Mouse (Mus musculus) hindbrain, embryonic 15.5 days (tissue): ENCODE data around the gene Spats2l. TPM values are rescaled to one million over a fixed set of nuclear protein-coding genes. Genes with fewer than 3 reads are reported as not detected.
A peak's percentile ranks its signal among the peaks of the same experiment; 100 is the strongest.

ENCODE experiments used
- ATAC-seq: fragments of 200-750 bp; cut with Nextera tagmentation; 2 replicates; pipeline ENCODE4 v1.8.0; 2017; ENCODE audit warnings: low read depth, moderate number of reproducible peaks, moderate TSS enrichment; ENCODE audit not compliant: low FRiP score
- H3K27ac ChIP-seq: fragments of 300-500 bp; sonication (generic); replicated peaks from 2 replicates; pipeline ENCODE4 v1.5.1; 2015; ENCODE audit warnings: mild to moderate bottlenecking, inconsistent platforms
- H3K27me3 ChIP-seq: fragments of 300-500 bp; sonication (generic); 2 replicates; pipeline ENCODE4 v1.6.1; 2015; ENCODE audit warnings: control low read depth, inconsistent platforms
- H3K36me3 ChIP-seq: fragments of 300-500 bp; sonication (generic); 2 replicates; pipeline ENCODE4 v1.6.1; 2015; ENCODE audit warnings: control low read depth, inconsistent platforms
- H3K4me1 ChIP-seq: fragments of 300-500 bp; sonication (generic); replicated peaks from 2 replicates; pipeline ENCODE4 v1.6.1; 2015; ENCODE audit warnings: control low read depth, inconsistent platforms
- H3K4me2 ChIP-seq: fragments of 300-500 bp; sonication (generic); 2 replicates; pipeline ENCODE4 v1.6.1; 2015; ENCODE audit warnings: moderate library complexity, mild to moderate bottlenecking, inconsistent platforms
- H3K4me3 ChIP-seq: fragments of 300-500 bp; sonication (generic); 2 replicates; pipeline ENCODE4 v1.5.1; 2015; ENCODE audit warnings: mild to moderate bottlenecking, inconsistent platforms
- H3K9ac ChIP-seq: fragments of 300-500 bp; sonication (generic); 2 replicates; pipeline ENCODE4 v1.6.1; 2015; ENCODE audit warnings: inconsistent platforms
- H3K9me3 ChIP-seq: fragments of 300-500 bp; sonication (generic); 2 replicates; pipeline ENCODE4 v1.6.1; 2016; ENCODE audit warnings: control low read depth, inconsistent platforms
- WGBS: fragments of 180-500 bp; shearing (Covaris S2); methylation state at CpG from one replicate; pipeline ENCODE4 v1.1.7; 2015; 5-methylcytosine and 5-hydroxymethylcytosine counted together
- polyA plus RNA-seq: library from polyadenylated mRNA; unstranded; fragments of >200 nt; fragmentation: Nextera tagmentation; extraction: Ambion mirVana; gene quantifications from 2 replicates; pipeline ENCODE4 v1.2.1, GENCODE M21; 2015

The Spats2l gene
- polyA plus RNA-seq, 1 experiment from 2014 or later = 79.5 TPM

DNA sequence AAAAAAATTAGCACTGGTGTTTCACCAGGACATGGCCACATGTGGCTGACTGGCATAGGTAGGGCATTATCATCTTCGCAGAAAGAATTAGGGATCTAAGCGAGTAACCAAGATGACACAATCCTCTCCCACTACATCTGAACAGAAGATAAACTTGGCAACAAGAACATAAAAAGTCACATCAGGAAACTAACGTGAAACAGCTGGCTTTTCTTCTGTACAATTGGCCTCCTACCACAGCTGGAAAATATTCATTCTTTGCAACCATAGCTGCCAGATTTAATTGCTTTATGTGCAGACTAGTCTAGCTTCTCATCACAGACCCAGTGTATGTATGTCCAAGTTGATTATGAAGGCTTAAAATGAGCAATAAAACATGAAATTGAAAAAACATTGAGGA lies 131.9 kb downstream of the Spats2l start:
- Histone ChIP-seq H3K27me3 (no peaks in the 10 kb centered on the region), H3K27ac (no peak overlapping the region), H3K4me3 (no peak overlapping the region), H3K9me3 (no peaks in the 10 kb centered on the region), H3K4me2 (no peak overlapping the region), H3K9ac (no peak overlapping the region), H3K36me3 (peaks cover 13% of the 10 kb centered on the region), H3K4me1 (no peaks in the 10 kb centered on the region)
- WGBS = 86% methylated on average over 3 of the region's 3 CpGs
- no peak for ATAC-seq

DNA sequence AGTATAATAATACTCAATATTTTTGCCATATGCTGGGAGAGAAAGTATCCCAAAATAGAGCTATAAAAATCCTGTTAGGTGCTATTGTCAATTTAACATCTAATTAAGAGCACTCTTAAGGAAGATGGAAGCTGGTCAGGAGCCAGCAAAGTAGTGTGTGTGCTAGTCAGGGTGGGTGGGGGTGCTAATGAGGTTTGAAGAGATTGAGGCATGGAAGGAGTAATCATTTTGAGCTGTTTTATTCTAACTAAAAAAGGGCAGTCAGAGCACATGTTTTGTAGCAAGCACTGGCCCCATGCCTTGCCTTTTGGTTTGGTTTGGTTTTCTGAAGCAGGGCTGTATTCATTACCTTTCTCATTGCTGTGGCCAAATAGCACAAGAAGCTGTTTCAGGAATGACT lies 132.3 kb downstream of the Spats2l start:
- Histone ChIP-seq H3K4me1 (no peaks in the 10 kb centered on the region), H3K9ac (no peak overlapping the region), H3K9me3 (no peaks in the 10 kb centered on the region), H3K4me2 (no peak overlapping the region), H3K36me3 (peaks cover 13% of the 10 kb centered on the region), H3K27ac (no peak overlapping the region), H3K27me3 (no peaks in the 10 kb centered on the region), H3K4me3 (no peak overlapping the region)
- no peak for ATAC-seq

DNA sequence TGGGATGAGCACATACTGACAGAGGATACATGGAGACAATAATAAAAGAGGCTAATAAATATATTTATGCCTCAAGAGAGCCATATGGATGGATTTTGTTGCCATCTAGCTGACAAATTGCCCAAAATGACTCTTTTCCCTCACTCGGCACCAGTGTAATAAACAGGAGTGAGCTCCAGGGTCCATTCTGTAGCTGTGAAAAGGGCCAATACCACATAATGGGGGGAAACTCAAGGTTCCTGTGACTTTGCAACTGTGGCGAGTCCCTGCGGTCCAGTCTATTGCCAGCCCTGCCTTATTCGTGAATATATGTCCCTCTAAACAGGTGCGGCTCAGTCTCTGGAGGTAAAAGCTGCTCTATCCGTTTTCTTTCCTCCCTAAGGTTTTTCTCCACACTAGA lies 137.6 kb downstream of the Spats2l start:
- Histone ChIP-seq H3K4me3 (no peak overlapping the region), H3K27ac (no peak overlapping the region), H3K4me1 (peaks cover 4% of the 10 kb centered on the region; the same call in 1 of the 2 replicates), H3K27me3 (no peaks in the 10 kb centered on the region), H3K4me2 (no peak overlapping the region), H3K9ac (no peak overlapping the region), H3K36me3 (no peaks in the 10 kb centered on the region; the same call in 1 of the 2 replicates), H3K9me3 (no peaks in the 10 kb centered on the region)
- 71% methylated on average over 6 of the region's 6 CpGs for WGBS
- ATAC-seq = no peak

DNA sequence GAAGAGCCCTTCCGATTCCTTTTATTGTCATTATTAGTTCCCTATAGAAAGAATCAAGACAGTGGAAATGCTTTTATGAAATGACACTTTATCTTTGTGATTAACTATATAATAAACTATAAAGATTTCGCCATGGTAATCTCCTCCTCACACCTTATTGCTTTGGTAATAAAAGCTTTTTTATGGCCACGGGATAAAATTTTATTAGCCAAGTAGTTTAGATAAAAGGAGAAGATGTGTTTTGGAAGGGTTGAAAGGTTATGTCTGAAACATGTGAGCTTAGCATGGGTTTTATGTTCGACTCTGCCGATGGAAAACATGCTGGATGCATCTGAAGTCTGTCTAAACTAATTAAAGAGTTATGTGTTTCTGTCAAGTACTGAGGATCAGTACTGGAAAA lies 143.4 kb downstream of the Spats2l start:
- ATAC-seq = no peak
- Histone ChIP-seq H3K9me3 (no peaks in the 10 kb centered on the region), H3K4me2 (no peak overlapping the region), H3K27me3 (no peaks in the 10 kb centered on the region), H3K36me3 (0 out of 2 replicates have a peak, but pooled peaks cover 5% of the 10 kb centered on the region), H3K9ac (no peak overlapping the region), H3K4me3 (no peak overlapping the region), H3K4me1 (no peaks in the 10 kb centered on the region), H3K27ac (no peak overlapping the region)
- 88% methylated on average over 5 of the region's 5 CpGs for WGBS

DNA sequence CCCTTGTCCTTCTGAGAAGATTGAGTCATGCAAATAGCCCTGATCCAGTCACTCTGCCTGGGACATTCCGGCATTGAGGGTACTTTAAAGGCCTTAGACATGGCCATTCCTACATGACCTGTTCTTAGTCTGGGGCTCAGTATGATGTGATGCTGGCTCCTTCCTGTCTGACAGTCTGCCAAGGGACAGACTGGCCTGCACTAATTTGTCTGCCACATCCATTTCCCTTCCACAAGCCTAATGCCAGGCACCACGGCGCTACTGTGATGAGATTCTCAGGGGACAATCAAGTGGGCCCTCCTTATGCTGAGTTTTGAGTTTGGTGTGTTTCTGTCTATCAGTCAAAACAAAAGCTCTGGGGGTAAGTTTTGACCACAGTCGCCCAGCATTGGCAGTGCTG lies 144.6 kb downstream of the Spats2l start:
- no peaks in the 10 kb centered on the region for H3K9me3 ChIP-seq
- ATAC-seq = no peak
- 78% methylated on average over 4 of the region's 4 CpGs for WGBS
- no peaks in the 10 kb centered on the region for H3K4me1 ChIP-seq
- no peak overlapping the region for H3K4me3 ChIP-seq
- no peak overlapping the region for H3K27ac ChIP-seq
- H3K9ac ChIP-seq = no peak overlapping the region
- H3K27me3 ChIP-seq = no peaks in the 10 kb centered on the region
- no peak overlapping the region for H3K4me2 ChIP-seq
- peaks cover 9% of the 10 kb centered on the region for H3K36me3 ChIP-seq

DNA sequence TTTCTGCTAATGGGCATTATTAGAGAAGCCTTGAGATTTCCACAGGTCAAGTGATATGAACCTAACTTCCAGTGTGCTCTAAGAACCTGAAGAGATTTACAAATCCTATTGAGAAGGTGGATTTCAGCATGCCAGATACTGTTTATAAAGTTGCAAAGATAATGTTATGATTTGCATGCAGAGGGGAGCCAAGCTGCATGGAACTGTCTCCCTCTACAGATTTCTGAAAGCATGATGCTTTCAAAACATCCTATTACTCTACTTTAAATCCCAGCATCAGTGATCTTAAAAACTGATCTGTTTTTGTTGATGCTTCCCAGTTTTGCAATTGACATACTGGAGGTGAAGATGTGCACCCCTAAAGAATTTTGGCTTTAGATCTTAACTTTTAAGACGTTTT lies 160.3 kb downstream of the Spats2l start:
- 37% methylated on average over 1 of the region's 1 CpGs for WGBS

DNA sequence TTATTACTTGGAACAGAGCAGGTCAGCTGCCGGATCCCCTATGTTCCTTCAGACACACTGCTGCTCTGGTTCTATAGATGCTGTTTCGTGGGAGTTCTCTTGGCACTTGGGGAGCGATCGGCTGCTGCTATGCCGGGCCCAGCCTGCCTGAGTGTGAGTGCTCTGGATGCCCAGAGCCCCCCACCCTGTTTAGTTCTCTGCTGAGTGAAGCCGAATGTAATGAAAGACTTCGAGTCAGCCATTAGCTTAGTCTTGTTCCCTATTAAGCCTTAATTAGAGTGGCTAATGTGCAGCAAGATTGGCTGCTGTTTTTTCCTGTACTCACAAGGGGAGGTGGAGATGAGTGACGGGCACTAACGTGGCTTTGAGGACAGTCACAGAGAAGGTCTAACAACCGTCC lies 166.7 kb downstream of the Spats2l start:
- no peaks in the 10 kb centered on the region for H3K9me3 ChIP-seq
- no peak overlapping the region for H3K4me2 ChIP-seq
- no peak overlapping the region for H3K9ac ChIP-seq
- H3K27me3 ChIP-seq = no peaks in the 10 kb centered on the region
- no peak overlapping the region for H3K4me3 ChIP-seq
- 0 out of 2 replicates have a peak, but pooled peaks cover 5% of the 10 kb centered on the region for H3K4me1 ChIP-seq
- no peak overlapping the region for H3K27ac ChIP-seq
- H3K36me3 ChIP-seq = peaks cover 9% of the 10 kb centered on the region
- peak; percentile 46 for ATAC-seq
- WGBS = 42% methylated on average over 10 of the region's 10 CpGs

More for the DNA sequence above, 160.3 kb downstream of the Spats2l start:
- H3K9ac ChIP-seq = no peak overlapping the region
- H3K36me3 ChIP-seq = 0 out of 2 replicates have a peak, but pooled peaks cover 3% of the 10 kb centered on the region
- no peak overlapping the region for H3K4me2 ChIP-seq
- no peaks in the 10 kb centered on the region for H3K27me3 ChIP-seq
- no peaks in the 10 kb centered on the region for H3K9me3 ChIP-seq
- H3K4me3 ChIP-seq = no peak overlapping the region
- no peak overlapping the region for H3K27ac ChIP-seq
- H3K4me1 ChIP-seq = no peaks in the 10 kb centered on the region
- no peak for ATAC-seq

DNA sequence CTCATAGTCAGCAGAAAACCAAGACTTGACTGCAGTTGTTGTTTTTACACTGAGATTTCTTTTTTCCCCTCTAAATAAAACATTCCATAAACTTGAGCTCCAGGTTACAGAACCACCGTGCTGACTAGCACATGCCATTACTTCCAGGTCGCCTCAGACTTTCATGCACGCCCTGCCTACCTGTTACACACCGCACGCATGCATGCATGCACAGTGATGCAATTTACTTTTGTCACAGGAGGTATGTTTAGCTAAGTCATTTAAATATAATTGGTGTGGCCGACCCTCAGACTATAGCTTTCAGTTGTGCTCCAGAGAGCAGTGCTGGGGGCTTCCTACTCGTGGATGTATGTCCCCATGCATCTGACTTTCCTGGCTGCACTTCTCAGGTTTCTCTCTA lies 167.1 kb downstream of the Spats2l start:
- Histone ChIP-seq H3K4me1 (0 out of 2 replicates have a peak, but pooled peaks cover 5% of the 10 kb centered on the region), H3K9ac (no peak overlapping the region), H3K4me2 (no peak overlapping the region), H3K9me3 (no peaks in the 10 kb centered on the region), H3K27ac (no peak overlapping the region), H3K4me3 (no peak overlapping the region), H3K27me3 (no peaks in the 10 kb centered on the region), H3K36me3 (peaks cover 9% of the 10 kb centered on the region)
- 0 out of 2 replicates have a peak, but pooled peaks have one; percentile 29 for ATAC-seq
- 56% methylated on average over 7 of the region's 7 CpGs for WGBS

DNA sequence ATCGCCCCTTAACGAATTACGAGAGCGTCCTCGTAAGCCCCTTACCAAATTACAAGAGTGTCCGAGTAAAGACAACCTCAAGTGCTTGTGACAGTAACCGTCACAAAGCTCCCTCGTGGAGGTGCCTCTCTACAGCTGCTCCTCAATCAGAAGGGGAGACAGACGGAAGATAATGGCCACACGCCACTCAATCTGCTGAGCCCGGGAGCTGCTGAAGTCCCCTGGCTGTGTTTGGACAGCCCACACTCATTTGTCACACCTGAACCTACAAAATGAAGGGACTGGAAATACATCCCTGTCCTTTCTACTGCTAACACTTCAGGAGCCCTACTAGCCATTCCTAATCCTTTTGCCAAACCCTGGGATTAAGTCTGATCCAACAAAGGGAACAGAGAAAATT lies 167.8 kb downstream of the Spats2l start:
- Histone ChIP-seq H3K9ac (no peak overlapping the region), H3K27me3 (no peaks in the 10 kb centered on the region), H3K9me3 (no peaks in the 10 kb centered on the region), H3K36me3 (peaks cover 9% of the 10 kb centered on the region), H3K4me3 (no peak overlapping the region), H3K27ac (no peak overlapping the region), H3K4me2 (no peak overlapping the region), H3K4me1 (0 out of 2 replicates have a peak, but pooled peaks cover 5% of the 10 kb centered on the region)
- WGBS = 54% methylated on average over 11 of the region's 11 CpGs
- ATAC-seq = no peak

DNA sequence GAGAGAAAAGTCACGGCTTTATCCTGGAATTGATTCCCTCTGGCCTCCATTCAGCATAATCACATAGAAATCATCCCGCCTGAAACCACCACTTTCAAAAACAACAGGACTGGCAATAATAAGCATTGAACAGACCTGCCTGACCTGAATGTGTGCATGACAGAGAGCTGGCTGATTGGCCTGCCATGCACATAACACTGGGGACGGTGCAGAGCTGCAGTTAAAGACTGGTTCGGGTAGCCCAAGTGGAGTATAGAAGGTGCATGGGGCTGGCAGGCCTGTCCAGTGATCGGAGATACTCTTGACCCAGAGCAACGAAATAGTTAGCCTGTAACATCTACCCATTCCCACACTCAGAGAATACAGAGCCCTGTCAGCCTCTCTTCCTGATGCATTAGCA lies 168.3 kb downstream of the Spats2l start:
- Histone ChIP-seq H3K4me3 (no peak overlapping the region), H3K27me3 (no peaks in the 10 kb centered on the region), H3K27ac (no peak overlapping the region), H3K9ac (no peak overlapping the region), H3K36me3 (peaks cover 9% of the 10 kb centered on the region), H3K4me2 (no peak overlapping the region), H3K4me1 (0 out of 2 replicates have a peak, but pooled peaks cover 5% of the 10 kb centered on the region), H3K9me3 (no peaks in the 10 kb centered on the region)
- WGBS = 70% methylated on average over 6 of the region's 6 CpGs
- ATAC-seq = no peak

DNA sequence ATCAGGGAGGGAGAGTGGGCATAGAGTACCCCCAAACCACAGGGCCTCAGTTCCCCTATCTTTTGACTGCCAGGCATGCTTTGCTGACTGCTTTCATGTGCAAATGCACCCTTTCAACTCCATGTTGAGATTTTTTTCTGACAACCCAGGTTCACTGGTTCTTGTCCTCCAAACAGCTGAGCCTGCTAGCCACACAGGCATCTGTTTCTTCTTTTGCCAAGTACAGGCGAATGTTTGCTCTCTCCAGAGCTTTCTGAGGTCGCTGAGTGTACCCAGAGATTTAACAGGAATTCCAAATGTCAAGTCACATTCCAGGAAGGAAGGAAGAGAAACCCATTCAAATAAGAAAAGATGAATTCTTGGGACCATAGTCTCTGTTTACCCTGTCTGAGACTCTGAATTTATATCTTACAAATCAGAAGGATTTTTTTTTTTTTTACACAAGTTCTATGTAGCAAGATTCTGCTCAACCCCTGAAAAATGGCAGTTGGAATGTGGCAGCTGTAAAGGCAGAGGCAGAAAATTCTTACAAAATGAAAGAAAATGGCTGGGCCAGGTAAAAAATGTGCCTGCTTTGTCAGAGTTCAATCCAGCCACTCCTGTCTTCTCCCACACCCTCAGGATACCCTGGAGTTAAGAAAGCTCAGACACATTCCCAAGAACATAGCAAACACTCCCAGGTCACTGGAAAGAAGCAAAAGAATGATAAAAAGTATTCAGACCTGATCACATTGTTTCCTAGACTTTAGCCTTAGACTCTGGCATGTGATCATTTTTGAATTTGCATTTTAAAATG lies 173.8 kb downstream of the Spats2l start:
- Histone ChIP-seq H3K4me3 (no peak overlapping the region), H3K36me3 (peaks cover 7% of the 10 kb centered on the region), H3K27me3 (no peaks in the 10 kb centered on the region), H3K9ac (no peak overlapping the region), H3K9me3 (no peaks in the 10 kb centered on the region), H3K4me1 (no peaks in the 10 kb centered on the region), H3K27ac (no peak overlapping the region), H3K4me2 (no peak overlapping the region)
- 37% methylated on average over 2 of the region's 2 CpGs for WGBS
- no peak for ATAC-seq

DNA sequence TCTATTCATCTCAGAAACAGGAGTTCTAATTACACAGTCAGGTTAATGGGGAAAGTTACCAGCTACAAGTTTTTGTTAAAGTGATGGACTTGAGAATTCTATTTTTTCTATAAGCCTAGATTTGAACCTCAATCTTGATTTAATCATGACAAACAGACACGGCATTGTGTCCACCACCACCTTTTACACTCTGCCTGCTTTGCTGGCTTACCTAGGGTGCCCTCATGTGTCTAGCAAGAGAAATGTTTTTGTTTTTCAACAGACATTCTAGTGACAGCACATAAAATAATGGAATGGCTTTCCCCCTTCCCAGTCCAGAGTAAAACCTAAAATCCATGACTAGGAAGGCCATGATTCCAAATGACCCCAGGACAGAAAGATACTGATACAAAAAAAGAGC lies 175.2 kb downstream of the Spats2l start:
- Histone ChIP-seq H3K36me3 (peaks cover 6% of the 10 kb centered on the region), H3K9me3 (no peaks in the 10 kb centered on the region), H3K4me3 (no peak overlapping the region), H3K9ac (no peak overlapping the region), H3K4me2 (no peak overlapping the region), H3K4me1 (no peaks in the 10 kb centered on the region), H3K27me3 (no peaks in the 10 kb centered on the region), H3K27ac (no peak overlapping the region)
- WGBS = 2% methylated on average over 1 of the region's 1 CpGs
- peak; percentile 67; the same call in 1 of the 2 replicates for ATAC-seq
